Mouse (Mus musculus): ENCODE measurements at regions not wholly inside any gene's neighbourhood (a gene's known extent, or its start where the extent isn't known, plus 50 kb on each side); places are given as distances from the start of the nearest gene placed in this dataset.
"Not testable (repeated sequence)": the region's sequence is repeated elsewhere in the genome, so short reads cannot be mapped to it uniquely, and the experiment has no call there.

GRCm38 (mm10) chr10:56891530-56891929 lies 514.4 kb downstream of the Gja1 start:
- DNase-seq (ENCODE audit: low read depth, low spot score): not testable (repeated sequence)

GRCm38 (mm10) chr10:56892666-56893209 lies 515.6 kb downstream of the Gja1 start:
- DNase-seq (ENCODE audit: low read depth, low spot score): no peak

GRCm38 (mm10) chr10:56893210-56893705 lies 516.1 kb downstream of the Gja1 start:
- no peak for DNase-seq (ENCODE audit: low read depth, low spot score)

- DNase-seq (ENCODE audit: low read depth, low spot score): no peak
Measured at GRCm38 (mm10) chr10:56899640-56900274, 522.6 kb downstream of the Gja1 start.

- no peak for DNase-seq (ENCODE audit: low read depth, low spot score)
Measured at GRCm38 (mm10) chr10:56900914-56901313, 523.8 kb downstream of the Gja1 start.

GRCm38 (mm10) chr10:56912711-56913110 lies 535.6 kb downstream of the Gja1 start:
- DNase-seq (ENCODE audit: low read depth, low spot score): no peak

GRCm38 (mm10) chr10:56914103-56914502 lies 537.0 kb downstream of the Gja1 start:
- no peak for DNase-seq (ENCODE audit: low read depth, low spot score)

GRCm38 (mm10) chr10:56918412-56918811 lies 541.3 kb downstream of the Gja1 start:
- no peak for DNase-seq (ENCODE audit: low read depth, low spot score)

GRCm38 (mm10) chr10:56920711-56921672 lies 543.9 kb downstream of the Gja1 start:
- peak; percentile 83 for DNase-seq (ENCODE audit: low read depth, low spot score)

- DNase-seq (ENCODE audit: low read depth, low spot score): no peak
Measured at GRCm38 (mm10) chr10:56935174-56935573, 551.0 kb upstream of the Hsf2 start.

GRCm38 (mm10) chr10:56941972-56942371 lies 544.2 kb upstream of the Hsf2 start:
- DNase-seq (ENCODE audit: low read depth, low spot score): no peak

GRCm38 (mm10) chr10:56944434-56945145 lies 541.6 kb upstream of the Hsf2 start:
- DNase-seq (ENCODE audit: low read depth, low spot score): no peak

- no peak for DNase-seq (ENCODE audit: low read depth, low spot score)
Measured at GRCm38 (mm10) chr10:56956728-56957127, 529.5 kb upstream of the Hsf2 start.

GRCm38 (mm10) chr10:56962096-56962807 lies 523.9 kb upstream of the Hsf2 start:
- no peak for DNase-seq (ENCODE audit: low read depth, low spot score)

GRCm38 (mm10) chr10:56963215-56963614 lies 523.0 kb upstream of the Hsf2 start:
- no peak for DNase-seq (ENCODE audit: low read depth, low spot score)

- no peak for DNase-seq (ENCODE audit: low read depth, low spot score)
Measured at GRCm38 (mm10) chr10:56968913-56969312, 517.3 kb upstream of the Hsf2 start.

GRCm38 (mm10) chr10:56974812-56975211 lies 511.4 kb upstream of the Hsf2 start:
- no peak for DNase-seq (ENCODE audit: low read depth, low spot score)

- no peak for DNase-seq (ENCODE audit: low read depth, low spot score)
Measured at GRCm38 (mm10) chr10:56979601-56980000, 506.6 kb upstream of the Hsf2 start.

- DNase-seq (ENCODE audit: low read depth, low spot score): no peak
Measured at GRCm38 (mm10) chr10:56980821-56981220, 505.4 kb upstream of the Hsf2 start.

GRCm38 (mm10) chr10:56982526-56983190 lies 503.5 kb upstream of the Hsf2 start:
- no peak for DNase-seq (ENCODE audit: low read depth, low spot score)

Data from skeletal muscle tissue, adult 2 months (tissue).